Mouse (Mus musculus) CH12.LX (cell line): ENCODE results near the gene Dlx3.

Experiments used
- CTCF ChIP-seq, 2 experiments: IDR thresholded peaks in 1 of 2; conservative IDR thresholded peaks in 1 of 2; 2 replicates each; pipeline ENCODE4 v1.5.1; 2011 to 2012; ENCODE audit warnings: low read depth in 2 of 2, low read length in 2 of 2, improper control_type of control experiment in 1 of 2, inconsistent platforms in 1 of 2, mild to moderate bottlenecking in 1 of 2, moderate library complexity in 1 of 2
- ELF1 ChIP-seq: IDR thresholded peaks from 2 replicates; pipeline ENCODE4 v1.6.1; 2014; ENCODE audit warnings: low read depth, mild to moderate bottlenecking, inconsistent platforms, low read length, improper control_type of control experiment
- HCFC1 ChIP-seq: IDR thresholded peaks from 2 replicates; pipeline ENCODE4 v1.6.1; 2012; ENCODE audit warnings: low read depth, mild to moderate bottlenecking, inconsistent platforms, low read length, improper control_type of control experiment
- NELFE ChIP-seq: IDR thresholded peaks from 2 replicates; pipeline ENCODE4 v1.6.1; 2011; ENCODE audit warnings: low read depth, low read length, improper control_type of control experiment
- POLR2A ChIP-seq: IDR thresholded peaks from 2 replicates; pipeline ENCODE4 v1.6.1; 2011; ENCODE audit warnings: low read depth, mild to moderate bottlenecking, improper control_type of control experiment, low read length
- RCOR1 ChIP-seq: conservative IDR thresholded peaks from 2 replicates; pipeline ENCODE4 v1.6.1; 2012; ENCODE audit warnings: low read depth, mild to moderate bottlenecking, inconsistent platforms, low read length, improper control_type of control experiment
- SIN3A ChIP-seq: IDR thresholded peaks from 2 replicates; pipeline ENCODE4 v1.6.1; 2012; ENCODE audit warnings: low read length, improper control_type of control experiment, inconsistent platforms
- TBP ChIP-seq: conservative IDR thresholded peaks from 2 replicates; pipeline ENCODE4 v1.6.1; 2011; ENCODE audit warnings: low read depth, low read length, improper control_type of control experiment
- UBTF ChIP-seq: IDR thresholded peaks from 2 replicates; pipeline ENCODE4 v1.6.1; 2012; ENCODE audit warnings: low read depth, mild to moderate bottlenecking, inconsistent platforms, low read length, improper control_type of control experiment, moderate library complexity
- USF1 ChIP-seq: IDR thresholded peaks from 2 replicates; pipeline ENCODE4 v1.6.1; 2014; ENCODE audit warnings: low read depth, mild to moderate bottlenecking, inconsistent platforms, low read length, improper control_type of control experiment
- ZKSCAN1 ChIP-seq: IDR thresholded peaks from 2 replicates; pipeline ENCODE4 v1.6.1; 2012; ENCODE audit warnings: low read depth, inconsistent platforms, low read length, improper control_type of control experiment, borderline replicate concordance

DNA sequence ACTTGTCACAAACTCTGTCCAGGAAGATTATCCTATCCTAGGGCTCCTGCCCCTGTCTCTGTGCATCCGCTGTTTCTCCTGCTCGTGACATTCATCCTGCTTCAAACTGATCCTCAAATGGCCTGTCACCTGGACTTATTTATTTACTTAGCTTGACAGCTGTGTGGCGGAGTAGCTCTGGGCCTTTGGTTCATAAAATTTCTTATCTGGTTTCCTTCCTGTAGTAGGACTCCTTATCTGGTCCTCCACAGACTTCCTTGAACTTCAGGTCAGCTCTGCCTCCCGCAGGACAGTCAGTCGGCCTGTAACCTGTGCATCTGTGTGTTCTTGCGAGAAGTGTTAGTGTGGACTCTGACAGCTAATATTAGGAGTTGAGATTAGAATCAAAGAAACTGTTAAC, 15.7 kb upstream of the Dlx3 start:
- TF ChIP-seq POLR2A (no peak), SIN3A (no peak), NELFE (no peak), ELF1 (no peak), CTCF (conservative IDR thresholded peaks at IDR 0.05 in 1 of 2, IDR thresholded peaks at IDR 0.05 in 1 of 2; ENCODE audit: low read depth in 2 of 2, low read length in 2 of 2) (peak in 1 of 2 experiments; percentile 23; a peak in 1 of 4 replicates), USF1 (no peak), HCFC1 (no peak), RCOR1 (no peak), ZKSCAN1 (no peak), UBTF (no peak), TBP (no peak)
